Mouse (Mus musculus): ENCODE measurements around the gene Pvalb. TPM values are rescaled to one million over a fixed set of nuclear protein-coding genes. Genes with fewer than 3 reads are reported as not detected.

Pvalb gene
- polyA plus RNA-seq, 1 experiment from 2014 or later, result 0.21 TPM

DNA sequence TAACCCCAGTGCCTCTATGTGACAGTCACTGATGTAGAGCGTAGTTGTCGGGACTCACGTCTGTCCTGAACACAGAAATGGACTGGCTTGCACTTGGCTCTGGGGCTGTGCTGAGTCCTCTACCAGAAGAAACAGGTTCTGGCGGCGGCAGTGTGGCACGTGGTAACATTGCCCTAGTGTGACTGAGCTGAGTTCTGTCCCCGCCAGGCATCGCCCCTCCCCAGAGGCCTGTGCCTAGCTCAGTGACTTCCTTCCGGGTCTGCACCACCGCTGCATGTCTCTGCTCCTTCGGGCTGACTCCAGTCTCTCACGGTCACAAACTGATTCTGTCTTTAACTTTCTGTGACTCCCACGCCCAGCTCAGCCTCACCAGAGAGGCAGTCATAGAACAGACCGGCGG is 35.5 kb downstream of the Pvalb start:
- WGBS, result 86% methylated on average over 15 of the region's 15 CpGs
- no peak overlapping the region for H3K27ac ChIP-seq (ENCODE audit: low read length)

DNA sequence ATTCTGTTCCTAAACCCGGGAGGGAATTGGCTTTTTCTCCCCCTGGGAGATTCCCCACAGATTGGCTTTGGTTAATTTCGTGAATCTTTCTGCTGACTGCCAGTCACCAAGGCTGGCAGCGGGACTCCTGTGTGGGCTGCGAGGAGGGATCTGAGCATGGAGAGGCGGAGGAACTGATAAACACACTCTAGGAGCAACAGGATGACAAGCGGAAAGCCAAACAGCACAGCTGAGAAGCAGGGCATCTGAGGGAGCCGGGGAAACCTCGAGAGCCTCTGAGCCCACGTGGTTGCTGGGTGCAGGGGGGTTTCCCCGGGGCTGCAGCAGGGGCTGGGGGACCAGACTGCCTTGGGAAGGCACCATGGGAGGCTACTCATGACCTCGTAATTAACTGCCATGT is 36.6 kb downstream of the Pvalb start:
- Histone ChIP-seq H3K27me3 (ENCODE audit: control insufficient read depth, insufficient read depth, low read depth, low read length) (no peaks in the 10 kb centered on the region), H3K27ac (ENCODE audit: low read length) (no peak overlapping the region), H3K4me2 (ENCODE audit: low read depth, low read length) (no peak overlapping the region), H3K36me3 (ENCODE audit: control insufficient read depth, insufficient read depth, low read length) (no peaks in the 10 kb centered on the region), H3K4me3 (ENCODE audit: low read length) (no peak overlapping the region), H3K9ac (ENCODE audit: low read length) (no peak overlapping the region), H3K9me3 (ENCODE audit: control insufficient read depth, low read length) (no peaks in the 10 kb centered on the region), H3K4me1 (replicated peaks; ENCODE audit: control insufficient read depth, insufficient read depth, low read length) (peaks cover 7% of the 10 kb centered on the region)
- no peak for ATAC-seq (ENCODE audit: low read depth)
- WGBS, result 73% methylated on average over 11 of the region's 11 CpGs

More for the DNA sequence above, 35.5 kb downstream of the Pvalb start:
- no peak overlapping the region for H3K4me2 ChIP-seq (ENCODE audit: low read depth, low read length)
- no peaks in the 10 kb centered on the region for H3K9me3 ChIP-seq (ENCODE audit: control insufficient read depth, low read length)
- H3K9ac ChIP-seq (ENCODE audit: low read length), result no peak overlapping the region
- H3K27me3 ChIP-seq (ENCODE audit: control insufficient read depth, insufficient read depth, low read depth, low read length), result no peaks in the 10 kb centered on the region
- H3K4me1 ChIP-seq (replicated peaks; ENCODE audit: control insufficient read depth, insufficient read depth, low read length), result peaks cover 10% of the 10 kb centered on the region
- ATAC-seq (ENCODE audit: low read depth), result no peak
- H3K36me3 ChIP-seq (ENCODE audit: control insufficient read depth, insufficient read depth, low read length), result no peaks in the 10 kb centered on the region
- no peak overlapping the region for H3K4me3 ChIP-seq (ENCODE audit: low read length)

DNA sequence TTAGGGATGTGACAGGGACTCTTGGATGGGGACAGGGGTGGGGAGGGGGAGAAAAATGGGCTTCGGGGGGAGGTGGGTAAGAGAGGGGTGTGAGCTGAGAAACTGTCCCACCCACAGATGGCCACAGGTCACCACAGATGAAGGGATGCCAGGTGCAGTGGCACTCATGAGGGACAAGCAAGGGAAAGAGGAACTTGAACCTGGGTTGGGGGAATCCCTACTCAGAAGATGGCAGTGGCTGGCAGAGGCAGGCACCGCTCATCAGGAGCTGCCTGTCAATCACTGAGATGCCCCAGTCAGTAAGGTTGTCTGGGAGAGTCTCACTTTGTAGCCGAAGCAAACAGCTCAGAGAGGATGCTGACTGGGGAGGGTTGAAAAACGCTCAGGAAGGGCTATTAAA is 40.9 kb downstream of the Pvalb start:
- peaks cover 4% of the 10 kb centered on the region; the same call in 1 of the 2 replicates for H3K36me3 ChIP-seq (ENCODE audit: control insufficient read depth, insufficient read depth, low read length)
- WGBS, result 74% methylated on average over 4 of the region's 4 CpGs
- no peaks in the 10 kb centered on the region for H3K4me1 ChIP-seq (replicated peaks; ENCODE audit: control insufficient read depth, insufficient read depth, low read length)
- H3K4me3 ChIP-seq (ENCODE audit: low read length), result no peak overlapping the region
- H3K4me2 ChIP-seq (ENCODE audit: low read depth, low read length), result no peak overlapping the region
- no peak overlapping the region for H3K9ac ChIP-seq (ENCODE audit: low read length)
- H3K27ac ChIP-seq (ENCODE audit: low read length), result no peak overlapping the region
- no peak for ATAC-seq (ENCODE audit: low read depth)
- H3K9me3 ChIP-seq (ENCODE audit: control insufficient read depth, low read length), result no peaks in the 10 kb centered on the region
- H3K27me3 ChIP-seq (ENCODE audit: control insufficient read depth, insufficient read depth, low read depth, low read length), result no peaks in the 10 kb centered on the region

DNA sequence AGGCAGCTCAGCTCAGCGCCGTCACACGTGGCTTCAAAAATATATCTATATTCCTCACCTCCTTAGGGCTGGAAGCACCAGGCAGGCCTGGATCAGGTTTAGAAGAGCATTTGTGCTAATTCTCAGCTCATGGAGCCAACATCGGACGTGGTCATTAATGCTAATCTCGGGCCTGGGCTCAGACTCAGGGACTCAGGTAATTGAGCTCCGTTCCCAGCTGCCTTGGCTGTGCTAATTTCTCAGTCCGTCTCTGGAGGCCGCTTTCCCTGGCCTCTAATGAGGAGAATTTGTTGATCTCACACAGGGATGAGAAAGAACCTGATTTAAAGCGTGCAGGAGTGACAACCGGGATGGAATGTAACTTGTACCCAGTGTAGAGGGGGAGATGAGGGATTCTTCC is 41.7 kb downstream of the Pvalb start:
- H3K4me2 ChIP-seq (ENCODE audit: low read depth, low read length), result no peak overlapping the region
- peaks cover 4% of the 10 kb centered on the region; the same call in 1 of the 2 replicates for H3K36me3 ChIP-seq (ENCODE audit: control insufficient read depth, insufficient read depth, low read length)
- H3K27me3 ChIP-seq (ENCODE audit: control insufficient read depth, insufficient read depth, low read depth, low read length), result no peaks in the 10 kb centered on the region
- ATAC-seq (ENCODE audit: low read depth), result no peak
- H3K4me1 ChIP-seq (replicated peaks; ENCODE audit: control insufficient read depth, insufficient read depth, low read length), result no peaks in the 10 kb centered on the region
- H3K9ac ChIP-seq (ENCODE audit: low read length), result no peak overlapping the region
- H3K27ac ChIP-seq (ENCODE audit: low read length), result no peak overlapping the region
- no peak overlapping the region for H3K4me3 ChIP-seq (ENCODE audit: low read length)
- WGBS, result 86% methylated on average over 11 of the region's 11 CpGs
- H3K9me3 ChIP-seq (ENCODE audit: control insufficient read depth, low read length), result no peaks in the 10 kb centered on the region

DNA sequence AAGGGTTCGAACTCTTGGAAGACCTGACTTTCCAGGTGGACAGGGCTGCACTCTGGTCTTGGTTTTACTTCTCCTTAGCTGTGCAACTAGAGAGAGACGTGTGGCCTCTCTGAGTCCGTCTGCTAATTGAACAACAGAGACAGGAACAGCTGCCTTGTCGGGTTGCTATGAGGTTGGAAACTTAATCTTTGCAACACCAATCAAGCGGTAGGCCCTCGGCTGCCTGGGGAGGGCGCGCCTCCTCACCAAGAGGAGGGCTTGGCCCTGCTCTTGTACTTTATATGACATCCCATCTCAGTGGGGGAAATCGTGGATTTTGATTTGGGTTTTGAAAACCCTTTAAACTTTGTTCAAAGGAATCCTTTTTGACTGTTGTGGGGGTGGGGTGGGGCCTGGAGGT is 44.3 kb downstream of the Pvalb start:
- ATAC-seq (ENCODE audit: low read depth), result no peak
- H3K9ac ChIP-seq (ENCODE audit: low read length), result no peak overlapping the region
- no peak overlapping the region for H3K27ac ChIP-seq (ENCODE audit: low read length)
- no peaks in the 10 kb centered on the region for H3K27me3 ChIP-seq (ENCODE audit: control insufficient read depth, insufficient read depth, low read depth, low read length)
- no peak overlapping the region for H3K4me2 ChIP-seq (ENCODE audit: low read depth, low read length)
- H3K36me3 ChIP-seq (ENCODE audit: control insufficient read depth, insufficient read depth, low read length), result peaks cover 4% of the 10 kb centered on the region; the same call in 1 of the 2 replicates
- no peak overlapping the region for H3K4me3 ChIP-seq (ENCODE audit: low read length)
- H3K9me3 ChIP-seq (ENCODE audit: control insufficient read depth, low read length), result no peaks in the 10 kb centered on the region
- 75% methylated on average over 9 of the region's 9 CpGs for WGBS
- no peaks in the 10 kb centered on the region for H3K4me1 ChIP-seq (replicated peaks; ENCODE audit: control insufficient read depth, insufficient read depth, low read length)

DNA sequence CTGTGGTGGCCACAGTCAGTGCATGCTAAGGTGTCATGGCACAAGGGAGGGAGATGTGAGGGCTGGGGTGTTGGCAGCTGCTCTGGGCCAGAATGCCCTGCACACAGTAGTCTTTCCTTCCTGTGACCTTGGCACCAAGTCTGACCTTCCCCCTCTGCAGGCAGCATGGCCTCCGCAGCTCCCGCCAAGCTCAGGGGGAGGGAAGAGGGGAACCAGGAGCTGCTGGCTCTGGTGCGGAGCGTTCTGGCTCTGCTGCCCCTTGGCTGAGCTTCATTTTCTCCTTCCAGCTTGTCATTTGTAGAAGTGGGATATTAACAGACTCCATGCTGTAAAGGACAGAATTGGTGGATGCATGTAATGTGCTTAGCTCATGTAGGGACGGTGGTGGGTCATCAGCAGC is 47.9 kb downstream of the Pvalb start:
- no peak overlapping the region for H3K27ac ChIP-seq (ENCODE audit: low read length)
- no peak overlapping the region for H3K4me3 ChIP-seq (ENCODE audit: low read length)
- no peak overlapping the region for H3K4me2 ChIP-seq (ENCODE audit: low read depth, low read length)
- no peak for ATAC-seq (ENCODE audit: low read depth)
- H3K4me1 ChIP-seq (replicated peaks; ENCODE audit: control insufficient read depth, insufficient read depth, low read length), result no peaks in the 10 kb centered on the region
- 64% methylated on average over 5 of the region's 5 CpGs for WGBS
- no peak overlapping the region for H3K9ac ChIP-seq (ENCODE audit: low read length)
- no peaks in the 10 kb centered on the region for H3K9me3 ChIP-seq (ENCODE audit: control insufficient read depth, low read length)
- H3K27me3 ChIP-seq (ENCODE audit: control insufficient read depth, insufficient read depth, low read depth, low read length), result no peaks in the 10 kb centered on the region
- no peaks in the 10 kb centered on the region for H3K36me3 ChIP-seq (ENCODE audit: control insufficient read depth, insufficient read depth, low read length)

DNA sequence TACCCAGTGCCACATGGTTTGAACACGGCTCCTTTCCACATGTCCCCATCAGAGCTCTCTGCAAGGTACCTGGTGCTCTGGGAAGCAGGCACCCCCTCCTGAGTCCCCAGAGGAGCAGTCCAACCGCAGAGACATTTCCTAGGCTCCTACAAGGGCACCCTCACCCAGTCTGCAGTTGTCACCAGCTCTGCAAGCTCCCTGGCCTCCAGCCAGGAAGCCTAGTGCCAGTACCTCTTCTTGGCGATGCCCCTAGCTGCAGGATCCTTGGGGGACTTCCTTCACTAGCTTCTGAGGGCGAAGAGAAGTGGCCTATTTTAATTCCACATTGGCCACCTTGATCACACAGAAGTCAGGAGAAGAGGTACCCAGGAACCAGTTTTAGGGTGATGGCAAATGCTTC is 48.4 kb downstream of the Pvalb start:
- WGBS, result 59% methylated on average over 4 of the region's 4 CpGs
- no peak overlapping the region for H3K4me3 ChIP-seq (ENCODE audit: low read length)
- H3K9ac ChIP-seq (ENCODE audit: low read length), result no peak overlapping the region
- no peak overlapping the region for H3K4me2 ChIP-seq (ENCODE audit: low read depth, low read length)
- no peak overlapping the region for H3K27ac ChIP-seq (ENCODE audit: low read length)
- ATAC-seq (ENCODE audit: low read depth), result no peak
- no peaks in the 10 kb centered on the region for H3K9me3 ChIP-seq (ENCODE audit: control insufficient read depth, low read length)
- no peaks in the 10 kb centered on the region for H3K27me3 ChIP-seq (ENCODE audit: control insufficient read depth, insufficient read depth, low read depth, low read length)
- H3K4me1 ChIP-seq (replicated peaks; ENCODE audit: control insufficient read depth, insufficient read depth, low read length), result no peaks in the 10 kb centered on the region
- no peaks in the 10 kb centered on the region for H3K36me3 ChIP-seq (ENCODE audit: control insufficient read depth, insufficient read depth, low read length)

DNA sequence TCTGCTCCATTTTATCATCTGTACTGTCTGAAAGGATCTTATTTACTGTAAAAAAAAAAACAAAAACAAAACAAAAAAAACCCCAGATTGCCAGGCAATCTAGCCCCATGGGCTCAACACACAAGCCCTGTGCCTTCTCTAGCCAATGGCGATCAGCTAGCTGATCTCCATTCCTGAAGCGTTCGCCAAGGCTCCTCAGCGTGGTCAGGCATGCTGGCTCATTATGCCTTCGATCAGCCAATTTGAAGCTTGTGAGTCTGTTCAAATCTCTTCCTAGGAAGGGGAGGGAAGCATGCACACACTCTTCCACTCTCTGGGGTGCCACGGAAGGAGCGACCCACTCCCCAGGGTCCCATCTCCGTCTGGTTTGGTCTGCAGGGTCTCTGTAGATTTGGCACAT is 48.9 kb downstream of the Pvalb start:
- Histone ChIP-seq H3K27me3 (ENCODE audit: control insufficient read depth, insufficient read depth, low read depth, low read length) (no peaks in the 10 kb centered on the region), H3K9me3 (ENCODE audit: control insufficient read depth, low read length) (no peaks in the 10 kb centered on the region), H3K4me3 (ENCODE audit: low read length) (no peak overlapping the region), H3K4me2 (ENCODE audit: low read depth, low read length) (no peak overlapping the region), H3K27ac (ENCODE audit: low read length) (no peak overlapping the region), H3K4me1 (replicated peaks; ENCODE audit: control insufficient read depth, insufficient read depth, low read length) (no peaks in the 10 kb centered on the region), H3K36me3 (ENCODE audit: control insufficient read depth, insufficient read depth, low read length) (no peaks in the 10 kb centered on the region), H3K9ac (ENCODE audit: low read length) (no peak overlapping the region)
- ATAC-seq (ENCODE audit: low read depth), result no peak
- WGBS, result 76% methylated on average over 8 of the region's 8 CpGs

DNA sequence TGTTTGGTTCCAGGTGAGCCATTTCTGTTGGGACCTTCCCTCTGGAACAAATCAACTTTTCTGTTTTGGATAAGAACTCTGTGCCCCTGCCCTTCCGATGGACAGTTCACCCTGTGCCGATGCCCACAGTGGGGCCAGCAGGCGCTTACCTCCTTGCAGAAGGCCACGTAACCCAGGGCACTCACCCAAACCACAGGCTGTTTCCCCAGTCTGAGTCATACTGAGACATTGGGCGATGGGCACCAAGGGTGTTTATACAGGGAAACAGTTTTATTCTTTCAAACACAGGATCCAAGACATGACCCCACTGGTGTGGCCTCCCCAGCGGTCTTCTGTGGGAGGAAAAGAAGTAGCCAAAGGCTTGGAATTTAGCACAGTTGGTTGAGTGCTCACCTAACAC is 50.8 kb downstream of the Pvalb start:
- H3K36me3 ChIP-seq (ENCODE audit: control insufficient read depth, insufficient read depth, low read length), result no peaks in the 10 kb centered on the region
- no peak overlapping the region for H3K9ac ChIP-seq (ENCODE audit: low read length)
- H3K9me3 ChIP-seq (ENCODE audit: control insufficient read depth, low read length), result no peaks in the 10 kb centered on the region
- 77% methylated on average over 6 of the region's 6 CpGs for WGBS
- no peak overlapping the region for H3K27ac ChIP-seq (ENCODE audit: low read length)
- H3K4me3 ChIP-seq (ENCODE audit: low read length), result no peak overlapping the region
- H3K4me1 ChIP-seq (replicated peaks; ENCODE audit: control insufficient read depth, insufficient read depth, low read length), result no peaks in the 10 kb centered on the region
- no peak for ATAC-seq (ENCODE audit: low read depth)
- H3K27me3 ChIP-seq (ENCODE audit: control insufficient read depth, insufficient read depth, low read depth, low read length), result no peaks in the 10 kb centered on the region
- H3K4me2 ChIP-seq (ENCODE audit: low read depth, low read length), result no peak overlapping the region

DNA sequence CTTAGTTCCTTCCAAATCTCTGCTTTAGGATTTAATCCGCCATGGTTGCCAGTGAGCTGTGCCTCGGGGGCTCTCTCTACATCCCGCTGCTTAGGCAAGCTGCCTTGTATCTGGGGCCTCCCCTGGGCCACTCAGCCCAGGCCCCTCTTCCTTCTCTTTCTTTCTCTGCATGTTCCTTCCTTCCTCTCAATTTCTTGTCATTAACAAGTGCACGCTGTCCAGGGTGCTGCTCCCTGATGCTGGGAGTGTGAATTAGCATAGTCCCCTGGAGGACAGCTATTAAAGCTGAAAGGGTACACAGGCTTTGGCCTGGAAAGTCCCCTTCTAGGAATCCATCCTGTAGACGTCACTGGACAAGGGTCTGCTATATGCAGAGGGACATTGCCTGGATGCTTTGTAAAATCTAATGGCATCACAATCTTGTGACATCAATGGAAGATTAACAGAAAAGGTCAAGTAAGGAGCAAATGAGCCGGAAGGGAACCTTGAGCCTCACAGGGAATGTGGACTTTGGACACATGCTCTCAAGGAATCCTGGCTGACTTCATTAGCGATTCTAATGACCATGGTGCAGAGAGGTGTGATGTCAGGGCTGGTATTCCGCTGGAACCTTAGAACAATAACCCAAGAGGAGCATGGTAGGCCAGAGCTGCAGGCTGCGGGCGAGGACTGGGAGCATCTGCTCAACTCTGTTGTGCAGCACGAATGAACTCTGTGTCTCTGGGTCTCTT is 53.0 kb downstream of the Pvalb start:
- Histone ChIP-seq H3K4me3 (ENCODE audit: low read length) (no peak overlapping the region), H3K27me3 (ENCODE audit: control insufficient read depth, insufficient read depth, low read depth, low read length) (no peaks in the 10 kb centered on the region), H3K9ac (ENCODE audit: low read length) (no peak overlapping the region), H3K9me3 (ENCODE audit: control insufficient read depth, low read length) (no peaks in the 10 kb centered on the region), H3K36me3 (ENCODE audit: control insufficient read depth, insufficient read depth, low read length) (no peaks in the 10 kb centered on the region), H3K4me2 (ENCODE audit: low read depth, low read length) (no peak overlapping the region), H3K4me1 (replicated peaks; ENCODE audit: control insufficient read depth, insufficient read depth, low read length) (no peaks in the 10 kb centered on the region), H3K27ac (ENCODE audit: low read length) (no peak overlapping the region)
- ATAC-seq (ENCODE audit: low read depth), result no peak
- 52% methylated on average over 11 of the region's 11 CpGs for WGBS
